Mouse (Mus musculus): ENCODE data around the gene Cidec. TPM values are rescaled to one million over a fixed set of nuclear protein-coding genes. Genes with fewer than 3 reads are reported as not detected.

The Cidec gene
- polyA plus RNA-seq, 1 experiment from 2014 or later = not detected

GRCm38 (mm10) chr6:113427397-113427796 lies 8.2 kb downstream of the Cidec start:
- Histone ChIP-seq H3K4me3 (no peak overlapping the region), H3K4me1 (replicated peaks) (no peaks in the 10 kb centered on the region), H3K27me3 (no peaks in the 10 kb centered on the region), H3K9ac (no peak overlapping the region), H3K36me3 (no peaks in the 10 kb centered on the region), H3K27ac (no peak overlapping the region), H3K9me3 (no peaks in the 10 kb centered on the region), H3K4me2 (no peak overlapping the region)
- no peak for ATAC-seq (ENCODE audit: low FRiP score)
- 64% methylated on average over 3 of the region's 3 CpGs for whole genome bisulfite sequencing

GRCm38 (mm10) chr6:113426696-113427095 lies 8.9 kb downstream of the Cidec start:
- Histone ChIP-seq H3K9me3 (no peaks in the 10 kb centered on the region), H3K4me2 (no peak overlapping the region), H3K9ac (no peak overlapping the region), H3K27ac (no peak overlapping the region), H3K4me3 (no peak overlapping the region), H3K36me3 (no peaks in the 10 kb centered on the region), H3K4me1 (replicated peaks) (no peaks in the 10 kb centered on the region), H3K27me3 (no peaks in the 10 kb centered on the region)
- no peak for ATAC-seq (ENCODE audit: low FRiP score)
- WGBS = 94% methylated on average over 4 of the region's 4 CpGs

GRCm38 (mm10) chr6:113424187-113424586 lies 11.4 kb downstream of the Cidec start:
- H3K4me2 ChIP-seq = no peak overlapping the region
- no peak overlapping the region for H3K9ac ChIP-seq
- no peak overlapping the region for H3K27ac ChIP-seq
- no peaks in the 10 kb centered on the region for H3K9me3 ChIP-seq
- no peak overlapping the region for H3K4me3 ChIP-seq
- H3K36me3 ChIP-seq = no peaks in the 10 kb centered on the region
- H3K4me1 ChIP-seq (replicated peaks) = 0 out of 2 replicates have a peak, but pooled peaks cover 3% of the 10 kb centered on the region
- no peak for ATAC-seq (ENCODE audit: low FRiP score)
- no peaks in the 10 kb centered on the region for H3K27me3 ChIP-seq
- WGBS = 87% methylated on average over 7 of the region's 7 CpGs

- Histone ChIP-seq H3K9me3 (no peaks in the 10 kb centered on the region), H3K36me3 (no peaks in the 10 kb centered on the region), H3K27me3 (no peaks in the 10 kb centered on the region), H3K4me3 (no peak overlapping the region), H3K9ac (no peak overlapping the region), H3K27ac (no peak overlapping the region), H3K4me1 (replicated peaks) (peaks cover 10% of the 10 kb centered on the region), H3K4me2 (no peak overlapping the region)
- no peak for ATAC-seq (ENCODE audit: low FRiP score)
- WGBS = 82% methylated on average over 4 of the region's 4 CpGs
These were observed 12.6 kb downstream of the Cidec start for GRCm38 (mm10) chr6:113423000-113423399.

- Histone ChIP-seq H3K27me3 (no peaks in the 10 kb centered on the region), H3K4me1 (replicated peaks) (peaks cover 23% of the 10 kb centered on the region), H3K36me3 (peaks cover 29% of the 10 kb centered on the region), H3K27ac (peak within 1 kb of the TSS; percentile 36; the same call in 1 of the 2 replicates), H3K4me2 (peak within 1 kb of the TSS; percentile 96), H3K9me3 (no peaks in the 10 kb centered on the region), H3K9ac (peak within 1 kb of the TSS; percentile 84), H3K4me3 (peak within 1 kb of the TSS; percentile 65)
- WGBS = under 1% methylated on average over 25 of the region's 25 CpGs
- ATAC-seq (ENCODE audit: low FRiP score) = peak; percentile 98
These were observed 16.4 kb downstream of the Cidec start, which contains the start of gene Rpusd3 for GRCm38 (mm10) chr6:113419199-113419587. Rpusd3 (minus strand) TSS chr6:113419340.

GRCm38 (mm10) chr6:113418441-113419198 lies 16.9 kb downstream of the Cidec start:
- Histone ChIP-seq H3K9ac (peak overlapping the region; percentile 84), H3K4me3 (peak overlapping the region; percentile 65), H3K27ac (peak overlapping the region; percentile 36; the same call in 1 of the 2 replicates), H3K9me3 (no peaks in the 10 kb centered on the region), H3K4me2 (peak overlapping the region; percentile 96), H3K36me3 (peaks cover 35% of the 10 kb centered on the region), H3K4me1 (replicated peaks) (peaks cover 23% of the 10 kb centered on the region), H3K27me3 (no peaks in the 10 kb centered on the region)
- 15% methylated on average over 16 of the region's 16 CpGs for whole genome bisulfite sequencing
- peak; percentile 77 for ATAC-seq (ENCODE audit: low FRiP score)

GRCm38 (mm10) chr6:113416416-113416815 lies 19.1 kb downstream of the Cidec start:
- WGBS = 82% methylated on average over 5 of the region's 5 CpGs
- no peak overlapping the region for H3K4me2 ChIP-seq
- H3K27ac ChIP-seq = no peak overlapping the region
- ATAC-seq (ENCODE audit: low FRiP score) = no peak
- peaks cover 49% of the 10 kb centered on the region for H3K36me3 ChIP-seq
- H3K4me1 ChIP-seq (replicated peaks) = peaks cover 23% of the 10 kb centered on the region
- H3K27me3 ChIP-seq = no peaks in the 10 kb centered on the region
- no peak overlapping the region for H3K9ac ChIP-seq
- no peak overlapping the region for H3K4me3 ChIP-seq
- no peaks in the 10 kb centered on the region for H3K9me3 ChIP-seq

- H3K4me2 ChIP-seq = no peak overlapping the region
- no peaks in the 10 kb centered on the region for H3K4me1 ChIP-seq (replicated peaks)
- no peak overlapping the region for H3K4me3 ChIP-seq
- no peak overlapping the region for H3K27ac ChIP-seq
- H3K36me3 ChIP-seq = peaks cover 79% of the 10 kb centered on the region
- no peaks in the 10 kb centered on the region for H3K9me3 ChIP-seq
- 76% methylated on average over 1 of the region's 1 CpGs for WGBS
- no peak for ATAC-seq (ENCODE audit: low FRiP score)
- no peaks in the 10 kb centered on the region for H3K27me3 ChIP-seq
- H3K9ac ChIP-seq = no peak overlapping the region
These were observed 25.6 kb downstream of the Cidec start for GRCm38 (mm10) chr6:113410001-113410400.

- H3K27ac ChIP-seq = no peak overlapping the region
- no peak overlapping the region for H3K4me3 ChIP-seq
- H3K4me2 ChIP-seq = no peak overlapping the region
- H3K9me3 ChIP-seq = no peaks in the 10 kb centered on the region
- WGBS = 79% methylated on average over 9 of the region's 9 CpGs
- H3K4me1 ChIP-seq (replicated peaks) = no peaks in the 10 kb centered on the region
- H3K27me3 ChIP-seq = no peaks in the 10 kb centered on the region
- no peak for ATAC-seq (ENCODE audit: low FRiP score)
- no peak overlapping the region for H3K9ac ChIP-seq
- H3K36me3 ChIP-seq = peaks cover 52% of the 10 kb centered on the region
These were observed 28.9 kb downstream of the Cidec start for GRCm38 (mm10) chr6:113406683-113407082.

- 86% methylated on average over 6 of the region's 6 CpGs for WGBS
- ATAC-seq (ENCODE audit: low FRiP score) = no peak
- Histone ChIP-seq H3K4me3 (no peak overlapping the region), H3K4me1 (replicated peaks) (no peaks in the 10 kb centered on the region), H3K27ac (no peak overlapping the region), H3K27me3 (no peaks in the 10 kb centered on the region), H3K4me2 (no peak overlapping the region), H3K9me3 (no peaks in the 10 kb centered on the region), H3K9ac (no peak overlapping the region), H3K36me3 (peaks cover 50% of the 10 kb centered on the region)
These were observed 30.1 kb downstream of the Cidec start for GRCm38 (mm10) chr6:113405483-113405882.

GRCm38 (mm10) chr6:113404649-113405448 lies 30.7 kb downstream of the Cidec start:
- Histone ChIP-seq H3K27me3 (no peaks in the 10 kb centered on the region), H3K4me3 (no peak overlapping the region), H3K36me3 (peaks cover 49% of the 10 kb centered on the region), H3K4me2 (no peak overlapping the region), H3K4me1 (replicated peaks) (no peaks in the 10 kb centered on the region), H3K9ac (no peak overlapping the region), H3K9me3 (no peaks in the 10 kb centered on the region), H3K27ac (no peak overlapping the region)
- 68% methylated on average over 12 of the region's 12 CpGs for WGBS
- ATAC-seq (ENCODE audit: low FRiP score) = no peak

- no peaks in the 10 kb centered on the region for H3K4me1 ChIP-seq (replicated peaks)
- no peak overlapping the region for H3K9ac ChIP-seq
- ATAC-seq (ENCODE audit: low FRiP score) = no peak
- no peak overlapping the region for H3K27ac ChIP-seq
- H3K4me3 ChIP-seq = no peak overlapping the region
- no peaks in the 10 kb centered on the region for H3K9me3 ChIP-seq
- H3K27me3 ChIP-seq = no peaks in the 10 kb centered on the region
- peaks cover 36% of the 10 kb centered on the region for H3K36me3 ChIP-seq
- 93% methylated on average over 13 of the region's 13 CpGs for WGBS
- H3K4me2 ChIP-seq = no peak overlapping the region
These were observed 33.5 kb downstream of the Cidec start for GRCm38 (mm10) chr6:113402094-113402493.

Data from hindbrain, embryonic 13.5 days (tissue).